Mouse (Mus musculus) gastrocnemius, postnatal 4 days (tissue): ENCODE data around the gene Tssc4. TPM values are rescaled to one million over a fixed set of nuclear protein-coding genes. Genes with fewer than 3 reads are reported as not detected.

Experiments
- DNase-seq, 2 experiments: peaks; one replicate each; pipeline ENCODE4 v3.0.0; 2021 to 2022; ENCODE audit warnings: low spot score in 2 of 2, mixed read lengths in 2 of 2
- total RNA-seq, 2 experiments: library from RNA; stranded (reverse); gene quantifications; 2 replicates each; pipeline ENCODE4 v1.2.3; 2021

Gene Tssc4
- total RNA-seq, 2 experiments from 2014 or later: 24.5 to 26.8 TPM

DNA sequence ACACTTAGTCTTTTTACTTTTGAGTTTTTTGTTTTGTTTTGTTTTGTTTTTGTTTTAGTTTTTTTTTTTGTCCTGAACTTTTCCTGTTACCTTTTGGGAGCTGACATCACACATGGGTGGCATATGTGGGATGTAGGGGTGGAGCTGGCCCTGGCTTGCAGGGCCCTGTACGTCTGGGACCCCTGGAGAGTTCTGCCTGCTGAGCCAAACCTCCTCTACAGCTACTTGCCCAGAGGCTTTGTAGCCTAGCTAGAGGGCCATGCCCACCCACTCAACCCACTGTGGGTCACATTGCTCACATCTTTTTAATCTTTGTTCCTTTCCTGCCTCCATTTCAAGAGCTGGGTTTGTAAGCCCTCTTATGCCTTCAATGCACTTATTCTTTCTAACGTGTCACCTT, 1.6 kb upstream of the Tssc4 start:
- no peak for DNase-seq

- DNase-seq: no peak
Observed at GRCm38 (mm10) chr7:143067897-143068296, 1.2 kb upstream of the Tssc4 start.

GRCm38 (mm10) chr7:143068316-143068881, 650 bp upstream of the Tssc4 start:
- peak in 1 of 2 experiments; percentile 60 for DNase-seq

GRCm38 (mm10) chr7:143069751-143070400, 827 bp downstream of the Tssc4 start:
- peak in 1 of 2 experiments; percentile 44 for DNase-seq

GRCm38 (mm10) chr7:143070506-143071070, 1.5 kb downstream of the Tssc4 start:
- DNase-seq: no peak

- DNase-seq: no peak
Observed at GRCm38 (mm10) chr7:143072605-143073004, 3.6 kb downstream of the Tssc4 start.

DNA sequence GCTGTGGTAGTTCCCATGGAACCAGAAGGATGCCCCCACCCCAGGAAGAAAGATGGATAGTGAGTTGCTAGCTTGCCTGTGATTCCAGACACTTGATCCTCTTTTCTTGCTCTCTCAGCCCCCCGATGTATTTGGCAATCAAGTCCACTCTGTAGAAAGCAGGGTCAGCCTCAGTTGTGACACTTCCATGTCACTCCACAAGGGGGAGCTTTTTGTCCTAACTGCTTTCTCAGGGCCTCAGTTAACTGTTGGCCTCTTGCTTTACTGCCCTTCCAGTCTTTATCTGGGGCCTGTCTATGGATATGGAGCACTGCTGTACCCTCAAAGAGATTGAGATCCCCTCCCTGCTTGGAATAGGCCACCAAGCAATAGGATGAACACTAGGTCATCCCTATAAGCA, 4.0 kb downstream of the Tssc4 start:
- peak in 1 of 2 experiments; percentile 48 for DNase-seq

GRCm38 (mm10) chr7:143075394-143075793, 6.3 kb downstream of the Tssc4 start:
- DNase-seq: no peak

DNA sequence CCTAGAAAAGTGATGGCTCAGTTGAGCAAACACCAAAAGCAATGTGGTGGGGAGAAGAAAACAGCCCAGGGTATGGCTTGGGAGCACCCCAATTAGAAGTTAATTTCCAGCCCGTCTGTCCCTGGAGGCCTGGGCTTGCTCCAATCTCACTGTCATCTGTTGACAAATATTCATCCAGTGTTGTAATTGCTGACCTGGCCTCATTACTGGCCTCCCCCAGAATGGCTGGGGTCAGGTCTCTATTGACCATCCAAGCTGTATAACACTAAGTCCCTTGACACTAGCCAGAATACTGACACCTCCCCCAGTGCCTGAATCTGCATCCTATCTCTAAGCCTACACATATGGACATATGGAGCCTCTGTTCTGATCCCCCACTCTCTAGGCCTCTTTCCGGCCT, 8.3 kb downstream of the Tssc4 start:
- no peak for DNase-seq

DNA sequence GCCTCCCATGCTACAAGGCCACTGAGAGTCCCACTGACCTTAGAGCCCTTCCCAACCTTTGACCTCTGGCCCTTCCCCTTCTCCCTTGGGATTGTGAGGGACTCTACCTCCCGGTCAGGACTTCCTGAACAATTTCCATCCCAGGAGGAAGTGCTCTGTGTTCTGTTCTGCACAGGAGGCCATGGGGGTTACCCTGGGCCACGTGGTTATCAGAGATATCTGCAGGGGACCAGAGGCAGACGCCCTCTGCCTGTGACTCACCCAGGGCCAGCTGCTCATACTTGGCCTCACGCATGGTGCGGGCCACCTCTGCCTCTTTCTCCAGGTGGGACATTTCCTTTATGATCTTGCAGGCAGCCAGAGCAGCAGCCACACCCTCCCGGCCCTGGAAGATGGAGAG, 13.0 kb downstream of the Tssc4 start:
- DNase-seq: no peak

DNA sequence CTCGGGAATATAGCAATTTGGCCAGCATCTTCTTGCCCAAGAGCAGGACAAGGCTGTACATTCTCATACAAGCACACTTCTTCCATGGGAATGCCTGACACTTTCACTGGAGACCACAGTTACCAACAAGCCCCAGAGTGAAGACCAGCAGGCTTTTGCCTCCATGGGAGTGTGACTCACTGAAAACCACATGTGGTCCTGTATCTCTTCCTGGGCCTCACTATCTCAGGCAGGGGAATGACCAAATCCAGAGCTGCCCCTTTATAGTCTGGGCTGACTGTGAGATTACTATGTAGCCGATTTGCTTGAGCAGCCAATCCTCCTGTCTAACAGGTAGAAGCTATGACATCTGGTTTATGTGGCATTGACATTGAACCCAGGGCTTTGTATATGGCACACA, 14.7 kb downstream of the Tssc4 start:
- no peak for DNase-seq

GRCm38 (mm10) chr7:143086366-143086765, 17.3 kb downstream of the Tssc4 start:
- peak; percentile 62 to 76 for DNase-seq

- DNase-seq: peak; percentile 54 to 82
Observed at GRCm38 (mm10) chr7:143087070-143087579, 18.1 kb downstream of the Tssc4 start.

GRCm38 (mm10) chr7:143093847-143094246, 24.8 kb downstream of the Tssc4 start:
- DNase-seq: no peak

DNA sequence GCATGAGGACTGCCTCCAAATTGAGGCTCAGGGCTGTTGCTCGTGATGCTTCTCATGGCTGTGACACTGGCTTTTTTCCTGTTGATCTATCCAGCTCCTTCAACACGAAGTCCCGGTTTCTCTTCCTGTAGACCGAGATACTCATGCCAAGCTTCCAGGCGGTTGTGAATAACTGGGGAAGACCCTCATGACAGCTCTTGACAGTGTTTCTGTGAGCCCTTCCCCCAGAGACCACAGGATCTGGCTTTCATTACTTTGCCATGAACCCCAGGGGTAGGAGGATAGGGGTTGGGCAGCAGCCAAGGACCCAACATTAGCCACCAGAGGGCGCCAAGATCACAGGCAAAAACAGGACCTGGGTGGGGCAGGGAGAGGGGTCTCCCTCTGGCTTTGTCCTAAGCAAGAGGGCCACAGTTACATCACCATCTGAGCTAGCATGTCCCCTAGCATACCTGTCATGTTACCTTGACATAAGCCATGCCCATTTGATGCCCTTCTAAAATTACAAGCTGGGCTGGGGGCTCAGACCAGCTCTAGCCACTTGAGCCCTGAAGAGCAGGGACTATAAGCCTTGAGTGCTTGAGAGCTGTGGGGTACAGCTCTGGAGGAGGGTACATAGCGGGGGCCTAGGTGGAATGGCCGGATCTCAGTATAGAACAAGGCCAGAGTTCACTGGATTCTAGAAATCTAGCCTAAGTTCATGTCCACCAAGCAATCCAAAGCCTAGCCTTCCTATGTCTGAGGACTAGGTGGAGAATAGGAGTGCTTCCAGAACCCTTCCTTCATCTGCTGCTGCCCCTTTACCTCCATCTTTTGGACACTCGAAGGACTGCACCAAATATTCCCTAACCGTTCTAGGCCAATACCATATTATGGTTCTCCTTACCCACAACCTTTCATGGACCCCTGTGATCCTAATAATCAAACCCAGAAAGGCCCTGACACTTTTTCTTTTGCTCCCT, 25.8 kb downstream of the Tssc4 start, which contains the start of gene Trpm5:
TSS of gene Trpm5 (minus strand) at position 51 of the 962 bp plus-strand sequence.
- peak; percentile 60 to 73 for DNase-seq

GRCm38 (mm10) chr7:143095554-143095907, 26.5 kb downstream of the Tssc4 start:
- DNase-seq: no peak

GRCm38 (mm10) chr7:143100759-143101158, 31.7 kb downstream of the Tssc4 start:
- no peak for DNase-seq

DNA sequence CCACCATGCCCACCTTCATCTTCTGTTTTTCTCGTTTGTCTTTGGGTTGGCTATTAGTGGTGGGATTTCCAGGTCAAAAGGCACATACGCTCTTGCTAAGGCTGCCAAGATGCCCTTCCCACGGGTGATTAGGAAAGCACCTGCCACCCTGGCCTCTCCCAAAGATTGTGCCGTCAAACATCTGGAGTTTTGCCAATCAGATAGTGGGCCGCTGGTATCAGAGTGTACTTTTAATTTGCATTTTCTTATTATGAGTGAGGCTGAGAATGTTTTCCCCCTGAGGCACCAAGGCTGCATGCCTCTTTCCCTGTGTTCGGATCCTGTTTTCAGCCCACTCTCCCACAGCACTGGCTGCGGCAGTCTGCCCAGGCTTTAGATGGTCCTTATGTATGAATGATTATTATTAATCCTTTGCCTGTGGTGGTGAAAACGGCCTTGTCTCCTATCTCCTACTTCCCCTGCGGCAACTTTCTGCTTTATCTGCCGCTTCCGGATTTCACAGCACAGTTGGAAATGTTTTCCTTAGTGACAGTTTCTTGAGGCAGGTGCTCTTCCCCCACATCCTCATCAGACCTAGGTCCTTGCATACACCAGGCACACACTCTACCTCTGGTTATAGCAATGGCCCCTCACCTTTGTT, 36.3 kb downstream of the Tssc4 start:
- no peak for DNase-seq

DNA sequence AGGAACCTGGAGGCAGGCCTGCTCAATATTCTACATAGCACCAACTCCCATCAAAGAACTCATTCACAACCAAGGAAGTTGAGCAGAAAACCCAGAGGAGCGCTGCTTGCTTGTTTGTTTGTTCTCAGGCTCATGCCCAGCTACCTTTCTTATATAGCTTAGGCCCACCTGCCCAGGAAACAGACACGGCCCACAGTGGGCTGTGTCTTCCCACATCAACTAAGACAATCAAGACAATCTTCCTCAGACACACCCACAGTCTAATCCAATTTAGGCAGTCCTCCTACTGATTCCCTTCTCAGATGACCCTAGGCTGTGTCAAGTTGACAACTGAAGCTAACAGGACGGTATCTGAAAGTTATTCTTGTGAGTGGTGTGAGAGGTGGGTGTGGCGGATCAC, 37.0 kb downstream of the Tssc4 start, which contains the start of gene Kcnq1:
TSS of gene Kcnq1 (plus strand) at position 301 of the 400 bp plus-strand sequence.
- no peak for DNase-seq

- DNase-seq: no peak
Observed at GRCm38 (mm10) chr7:143106672-143107465, 37.8 kb downstream of the Tssc4 start.
